Mouse (Mus musculus) NIH3T3 (cell line): ENCODE measurements at regions not wholly inside any gene's neighbourhood (a gene's known extent, or its start where the extent isn't known, plus 50 kb on each side); places are given as distances from the start of the nearest gene placed in this dataset.
"Not testable (repeated sequence)": the region's sequence is repeated elsewhere in the genome, so short reads cannot be mapped to it uniquely, and the experiment has no call there.

ENCODE experiments used
- DNase-seq: peaks from one replicate; pipeline ENCODE4 v3.0.0-alpha.2; 2012; ENCODE audit warnings: low read depth

- DNase-seq = no peak
Observed at GRCm38 (mm10) chr1:177501288-177501687, 59.1 kb downstream of the Zbtb18 start.

GRCm38 (mm10) chr1:177503946-177504345 is 61.8 kb downstream of the Zbtb18 start:
- no peak for DNase-seq

GRCm38 (mm10) chr1:177504743-177505142 is 62.6 kb downstream of the Zbtb18 start:
- DNase-seq = no peak

GRCm38 (mm10) chr1:177507398-177507797 is 65.2 kb downstream of the Zbtb18 start:
- DNase-seq = not testable (repeated sequence)

- no peak for DNase-seq
Observed at GRCm38 (mm10) chr1:177509786-177510185, 67.6 kb downstream of the Zbtb18 start.

- DNase-seq = no peak
Observed at GRCm38 (mm10) chr1:177512116-177512515, 70.0 kb downstream of the Zbtb18 start.

- DNase-seq = no peak
Observed at GRCm38 (mm10) chr1:177517934-177518610, 75.9 kb downstream of the Zbtb18 start.

GRCm38 (mm10) chr1:177518897-177519513 is 76.9 kb downstream of the Zbtb18 start:
- DNase-seq = no peak

- DNase-seq = no peak
Observed at GRCm38 (mm10) chr1:177521110-177521509, 79.0 kb downstream of the Zbtb18 start.

GRCm38 (mm10) chr1:177525141-177525540 is 83.0 kb downstream of the Zbtb18 start:
- DNase-seq = peak; percentile 30

- DNase-seq = no peak
Observed at GRCm38 (mm10) chr1:177531791-177532190, 89.6 kb downstream of the Zbtb18 start.

- no peak for DNase-seq
Observed at GRCm38 (mm10) chr1:177532656-177533055, 90.5 kb downstream of the Zbtb18 start.

- no peak for DNase-seq
Observed at GRCm38 (mm10) chr1:177533332-177533731, 91.2 kb downstream of the Zbtb18 start.

- DNase-seq = peak; percentile 25
Observed at GRCm38 (mm10) chr1:177545031-177545735, 103.0 kb downstream of the Zbtb18 start.

- DNase-seq = no peak
Observed at GRCm38 (mm10) chr1:177547716-177548115, 105.6 kb downstream of the Zbtb18 start.

- DNase-seq = no peak
Observed at GRCm38 (mm10) chr1:177555471-177556291, 113.5 kb downstream of the Zbtb18 start.

- DNase-seq = no peak
Observed at GRCm38 (mm10) chr1:177557432-177557831, 115.3 kb downstream of the Zbtb18 start.

- DNase-seq = no peak
Observed at GRCm38 (mm10) chr1:177557856-177558255, 115.7 kb downstream of the Zbtb18 start.

- DNase-seq = no peak
Observed at GRCm38 (mm10) chr1:177561716-177562588, 119.8 kb downstream of the Zbtb18 start.

GRCm38 (mm10) chr1:177562589-177562912 is 120.4 kb downstream of the Zbtb18 start:
- DNase-seq = no peak

- DNase-seq = no peak
Observed at GRCm38 (mm10) chr1:177565678-177566077, 123.5 kb downstream of the Zbtb18 start.
